Mouse (Mus musculus): ENCODE measurements around the gene Col7a1. TPM values are rescaled to one million over a fixed set of nuclear protein-coding genes. Genes with fewer than 3 reads are reported as not detected.

Col7a1 gene
- polyA plus RNA-seq (2012; rRNA removed), result 4.1 and 4.7 TPM in 2 replicates

DNA sequence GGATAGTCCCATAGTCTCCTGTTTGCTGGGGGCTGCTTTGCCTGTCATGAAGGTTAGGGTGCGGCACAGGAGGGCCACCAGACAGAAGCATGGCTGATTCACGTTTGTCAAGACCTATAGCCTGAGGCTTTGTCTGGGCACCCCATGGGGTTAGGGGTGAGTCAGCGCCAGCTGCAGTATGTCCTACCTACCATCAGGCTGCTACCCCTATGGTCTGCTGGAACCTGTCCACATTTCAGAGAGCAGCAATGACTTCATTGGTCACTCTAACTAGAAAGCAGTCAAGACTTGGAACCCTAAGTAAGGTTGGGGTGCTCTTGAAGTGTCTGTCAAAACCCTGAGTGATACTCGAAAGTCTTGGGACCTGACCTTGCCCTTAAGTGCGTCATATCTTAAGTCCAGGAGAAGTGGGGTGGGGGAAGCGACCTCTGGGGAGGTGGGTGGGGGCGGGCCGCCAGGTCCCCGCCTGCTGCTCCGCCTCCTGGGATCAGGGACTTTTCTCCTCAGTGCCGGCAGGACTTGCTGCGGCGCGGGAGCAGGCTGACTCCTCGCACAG, at the start of gene Col7a1:
Gene Col7a1, plus strand, starts transcription at position 506 of the 556 bp plus-strand sequence.
- H3K4me1 ChIP-seq (ENCODE audit: control insufficient read depth, insufficient read depth, low read length), result no peaks in the 10 kb centered on the region
- TF ChIP-seq CTCF (IDR thresholded peaks at IDR 0.05; ENCODE audit: extremely low read depth, insufficient read depth, low read length) (no peak), POLR2A (IDR thresholded peaks at IDR 0.05; ENCODE audit: extremely low read depth, insufficient read depth, low read length) (no peak)
- H3K4me3 ChIP-seq (ENCODE audit: insufficient read depth, low read length), result no peak within 1 kb of the TSS
- no peak within 1 kb of the TSS for H3K27ac ChIP-seq (ENCODE audit: insufficient read depth, low read length)

- TF ChIP-seq CTCF (IDR thresholded peaks at IDR 0.05; ENCODE audit: extremely low read depth, insufficient read depth, low read length), result no peak
- TF ChIP-seq POLR2A (IDR thresholded peaks at IDR 0.05; ENCODE audit: extremely low read depth, insufficient read depth, low read length), result no peak
- no peak overlapping the region for H3K4me3 ChIP-seq (ENCODE audit: insufficient read depth, low read length)
These were observed 41.1 kb upstream of the Col7a1 start for GRCm38 (mm10) chr9:108912308-108912707.

GRCm38 (mm10) chr9:108913161-108913560, 40.2 kb upstream of the Col7a1 start:
- TF ChIP-seq POLR2A (IDR thresholded peaks at IDR 0.05; ENCODE audit: extremely low read depth, insufficient read depth, low read length) (no peak), CTCF (IDR thresholded peaks at IDR 0.05; ENCODE audit: extremely low read depth, insufficient read depth, low read length) (no peak)
- no peak overlapping the region for H3K4me3 ChIP-seq (ENCODE audit: insufficient read depth, low read length)
- no peaks in the 10 kb centered on the region for H3K4me1 ChIP-seq (ENCODE audit: control insufficient read depth, insufficient read depth, low read length)
- H3K27ac ChIP-seq (ENCODE audit: insufficient read depth, low read length), result no peak overlapping the region

More at GRCm38 (mm10) chr9:108912308-108912707, 41.1 kb upstream of the Col7a1 start:
- H3K4me1 ChIP-seq (ENCODE audit: control insufficient read depth, insufficient read depth, low read length), result no peaks in the 10 kb centered on the region
- H3K27ac ChIP-seq (ENCODE audit: insufficient read depth, low read length), result no peak overlapping the region

- Histone ChIP-seq H3K4me3 (ENCODE audit: insufficient read depth, low read length) (no peak overlapping the region), H3K27ac (ENCODE audit: insufficient read depth, low read length) (no peak overlapping the region), H3K4me1 (ENCODE audit: control insufficient read depth, insufficient read depth, low read length) (no peaks in the 10 kb centered on the region)
- TF ChIP-seq POLR2A (IDR thresholded peaks at IDR 0.05; ENCODE audit: extremely low read depth, insufficient read depth, low read length) (no peak), CTCF (IDR thresholded peaks at IDR 0.05; ENCODE audit: extremely low read depth, insufficient read depth, low read length) (no peak)
These were observed 39.8 kb upstream of the Col7a1 start for GRCm38 (mm10) chr9:108913621-108914020.

DNA sequence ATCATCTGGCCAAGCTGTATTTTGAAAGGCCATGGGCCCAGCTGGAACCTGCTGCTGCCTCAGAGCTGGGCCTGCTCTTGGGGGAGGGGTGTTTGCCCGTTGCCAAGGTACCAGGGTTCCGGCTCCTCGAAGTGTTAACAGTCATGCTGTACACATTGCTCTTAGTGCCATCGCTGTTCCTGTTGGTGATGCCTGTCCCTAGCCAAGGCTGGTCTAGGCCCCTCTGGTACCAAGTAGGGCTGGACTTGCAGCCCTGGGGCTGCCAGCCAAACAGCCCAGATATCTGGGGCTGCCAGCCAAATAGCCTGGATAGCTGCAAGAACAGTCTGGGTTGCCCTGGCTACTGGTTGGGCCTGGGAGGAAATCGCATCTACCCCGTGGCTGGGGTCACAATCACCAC, 38.9 kb upstream of the Col7a1 start, which contains the start of gene Tmem89:
Gene Tmem89, plus strand, starts transcription at position 129 of the 400 bp plus-strand sequence.
- H3K27ac ChIP-seq (ENCODE audit: insufficient read depth, low read length), result no peak within 1 kb of the TSS
- no peaks in the 10 kb centered on the region for H3K4me1 ChIP-seq (ENCODE audit: control insufficient read depth, insufficient read depth, low read length)
- TF ChIP-seq POLR2A (IDR thresholded peaks at IDR 0.05; ENCODE audit: extremely low read depth, insufficient read depth, low read length) (no peak), CTCF (IDR thresholded peaks at IDR 0.05; ENCODE audit: extremely low read depth, insufficient read depth, low read length) (no peak)
- H3K4me3 ChIP-seq (ENCODE audit: insufficient read depth, low read length), result no peak within 1 kb of the TSS

DNA sequence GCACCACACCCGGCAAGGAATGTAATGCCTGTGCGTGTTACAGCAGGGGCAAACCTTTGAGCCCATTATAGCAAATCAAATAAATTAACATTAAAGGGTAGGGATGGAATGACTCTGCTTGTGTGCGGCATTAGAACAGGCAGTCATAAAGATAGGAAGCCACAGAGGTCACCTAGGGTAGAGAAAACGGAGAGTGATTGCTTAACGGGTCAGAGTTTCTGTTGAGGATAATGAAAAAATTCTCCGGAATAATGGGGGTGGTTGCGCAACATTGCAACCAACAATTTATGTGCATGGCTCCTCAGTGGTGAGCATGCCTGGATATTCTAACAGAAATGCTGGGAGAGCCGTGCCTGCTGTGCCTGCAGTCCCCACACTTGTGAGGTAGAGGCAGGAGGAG, 27.5 kb upstream of the Col7a1 start:
- TF ChIP-seq POLR2A (IDR thresholded peaks at IDR 0.05; ENCODE audit: extremely low read depth, insufficient read depth, low read length) (no peak), CTCF (IDR thresholded peaks at IDR 0.05; ENCODE audit: extremely low read depth, insufficient read depth, low read length) (no peak)
- Histone ChIP-seq H3K4me3 (ENCODE audit: insufficient read depth, low read length) (no peak overlapping the region), H3K27ac (ENCODE audit: insufficient read depth, low read length) (no peak overlapping the region), H3K4me1 (ENCODE audit: control insufficient read depth, insufficient read depth, low read length) (no peaks in the 10 kb centered on the region)

GRCm38 (mm10) chr9:108928424-108928823, 25.0 kb upstream of the Col7a1 start:
- H3K27ac ChIP-seq (ENCODE audit: insufficient read depth, low read length), result no peak overlapping the region
- H3K4me3 ChIP-seq (ENCODE audit: insufficient read depth, low read length), result no peak overlapping the region
- no peak for TF ChIP-seq CTCF (IDR thresholded peaks at IDR 0.05; ENCODE audit: extremely low read depth, insufficient read depth, low read length)
- TF ChIP-seq POLR2A (IDR thresholded peaks at IDR 0.05; ENCODE audit: extremely low read depth, insufficient read depth, low read length), result no peak
- no peaks in the 10 kb centered on the region for H3K4me1 ChIP-seq (ENCODE audit: control insufficient read depth, insufficient read depth, low read length)

DNA sequence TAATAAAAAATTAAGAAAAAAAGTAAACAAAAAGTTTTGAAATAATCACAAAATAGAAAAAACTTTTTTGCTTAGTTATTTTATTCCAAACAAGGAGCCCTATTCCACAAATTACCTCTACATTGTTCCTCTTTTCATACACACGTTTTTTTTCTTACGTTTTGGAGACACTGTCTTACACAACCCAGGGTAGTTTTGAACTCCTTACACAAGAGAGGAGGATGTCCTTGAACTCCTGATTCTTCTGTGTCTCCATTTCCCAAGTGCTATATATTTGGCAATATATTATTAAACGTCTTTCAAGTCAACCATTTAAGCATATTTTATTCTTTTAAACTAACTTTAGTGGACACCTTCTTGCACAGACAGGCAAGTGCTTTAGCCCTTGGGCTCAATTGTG, 17.4 kb upstream of the Col7a1 start:
- Histone ChIP-seq H3K4me1 (ENCODE audit: control insufficient read depth, insufficient read depth, low read length) (no peaks in the 10 kb centered on the region; the same call in 1 of the 2 replicates), H3K4me3 (ENCODE audit: insufficient read depth, low read length) (peak overlapping the region; percentile 94; the same call in 1 of the 2 replicates), H3K27ac (ENCODE audit: insufficient read depth, low read length) (no peak overlapping the region)
- TF ChIP-seq CTCF (IDR thresholded peaks at IDR 0.05; ENCODE audit: extremely low read depth, insufficient read depth, low read length), result no peak
- TF ChIP-seq POLR2A (IDR thresholded peaks at IDR 0.05; ENCODE audit: extremely low read depth, insufficient read depth, low read length), result no peak

GRCm38 (mm10) chr9:108936418-108937364, 16.7 kb upstream of the Col7a1 start, which contains the start of gene Uqcrc1:
Gene Uqcrc1, plus strand, starts transcription at chr9:108936633.
- Histone ChIP-seq H3K4me1 (ENCODE audit: control insufficient read depth, insufficient read depth, low read length) (no peaks in the 10 kb centered on the region; the same call in 1 of the 2 replicates), H3K27ac (ENCODE audit: insufficient read depth, low read length) (peak within 1 kb of the TSS; percentile 74), H3K4me3 (ENCODE audit: insufficient read depth, low read length) (peak within 1 kb of the TSS; percentile 94)
- peak; percentile 94 for TF ChIP-seq POLR2A (IDR thresholded peaks at IDR 0.05; ENCODE audit: extremely low read depth, insufficient read depth, low read length)
- TF ChIP-seq CTCF (IDR thresholded peaks at IDR 0.05; ENCODE audit: extremely low read depth, insufficient read depth, low read length), result peak; percentile 92

All from cortical plate, adult 2 months (tissue).